Mouse (Mus musculus) heart, embryonic 15.5 days (tissue): Measurements from ENCODE around the gene Caprin1. TPM values are rescaled to one million over a fixed set of nuclear protein-coding genes. Genes with fewer than 3 reads are reported as not detected.

Experiments
- ATAC-seq: fragments of 200-750 bp; cut with Nextera tagmentation; replicated peaks from 2 replicates; pipeline ENCODE4 v1.8.0; 2017; ENCODE audit warnings: low read depth, moderate TSS enrichment; ENCODE audit not compliant: insufficient number of reproducible peaks, insufficient read depth, low FRiP score
- H3K27ac ChIP-seq: fragments of 300-500 bp; sonication (generic); 2 replicates; pipeline ENCODE4 v1.5.1; 2015; ENCODE audit warnings: mild to moderate bottlenecking, inconsistent platforms
- H3K27me3 ChIP-seq: fragments of 300-500 bp; sonication (generic); 2 replicates; pipeline ENCODE4 v1.6.1; 2015; ENCODE audit warnings: inconsistent platforms
- H3K36me3 ChIP-seq: fragments of 300-500 bp; sonication (generic); 2 replicates; pipeline ENCODE4 v1.6.1; 2015; ENCODE audit warnings: mild to moderate bottlenecking, inconsistent platforms
- H3K4me1 ChIP-seq: fragments of 300-500 bp; sonication (generic); replicated peaks from 2 replicates; pipeline ENCODE4 v1.6.1; 2015; ENCODE audit warnings: inconsistent platforms
- H3K4me2 ChIP-seq: fragments of 300-500 bp; sonication (generic); 2 replicates; pipeline ENCODE4 v1.6.1; 2015; ENCODE audit warnings: inconsistent platforms, mild to moderate bottlenecking, moderate library complexity
- H3K4me3 ChIP-seq: fragments of 300-500 bp; sonication (generic); 2 replicates; pipeline ENCODE4 v1.5.1; 2015; ENCODE audit warnings: mild to moderate bottlenecking, inconsistent platforms
- H3K9ac ChIP-seq: fragments of 300-500 bp; sonication (generic); 2 replicates; pipeline ENCODE4 v1.6.1; 2015; ENCODE audit warnings: mild to moderate bottlenecking, inconsistent platforms
- H3K9me3 ChIP-seq: fragments of 300-500 bp; sonication (generic); replicated peaks from 2 replicates; pipeline ENCODE4 v1.6.1; 2016; ENCODE audit warnings: inconsistent platforms
- WGBS: fragments of 180-500 bp; shearing (Covaris S2); methylation state at CpG from one replicate; pipeline ENCODE4 v1.1.7; 2015; ENCODE audit warnings: mixed read lengths; 5-methylcytosine and 5-hydroxymethylcytosine counted together
- polyA plus RNA-seq: library from polyadenylated mRNA; unstranded; fragments of >200 nt; fragmentation: Nextera tagmentation; extraction: Ambion mirVana; gene quantifications from 2 replicates; pipeline ENCODE4 v1.2.1, GENCODE M21; 2015

Caprin1 gene
- polyA plus RNA-seq, 1 experiment from 2014 or later = 172 TPM

DNA sequence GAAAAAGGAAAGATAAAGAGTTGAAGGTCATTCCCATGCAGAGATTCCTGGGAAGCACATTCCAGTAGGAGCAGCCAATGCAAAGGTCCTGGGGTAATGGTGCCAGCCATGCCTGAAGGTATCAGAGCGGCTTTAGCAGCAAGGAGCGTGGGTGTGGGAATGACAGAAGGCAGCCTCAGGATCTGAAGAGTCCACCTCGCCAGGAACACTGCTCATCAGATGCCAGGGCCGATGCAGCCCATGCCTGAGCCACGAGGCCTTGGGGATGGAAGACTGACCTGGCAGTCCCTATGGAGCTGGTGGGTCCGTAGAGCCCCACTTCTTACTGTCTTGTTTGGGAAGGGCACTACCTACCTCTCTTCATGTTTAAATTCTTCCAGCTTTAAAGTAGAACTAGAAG lies 45.7 kb downstream of the Caprin1 start:
- H3K4me2 ChIP-seq = no peak overlapping the region
- no peak for ATAC-seq
- H3K27ac ChIP-seq = no peak overlapping the region
- H3K36me3 ChIP-seq = peaks cover 52% of the 10 kb centered on the region
- no peaks in the 10 kb centered on the region for H3K27me3 ChIP-seq
- no peaks in the 10 kb centered on the region for H3K9me3 ChIP-seq
- H3K4me1 ChIP-seq = no peaks in the 10 kb centered on the region
- no peak overlapping the region for H3K4me3 ChIP-seq
- no peak overlapping the region for H3K9ac ChIP-seq
- WGBS = 83% methylated on average over 6 of the region's 6 CpGs

- no peaks in the 10 kb centered on the region for H3K4me1 ChIP-seq
- ATAC-seq = no peak
- H3K4me2 ChIP-seq = no peak overlapping the region
- no peaks in the 10 kb centered on the region for H3K9me3 ChIP-seq
- peaks cover 46% of the 10 kb centered on the region for H3K36me3 ChIP-seq
- no peak overlapping the region for H3K4me3 ChIP-seq
- no peak overlapping the region for H3K9ac ChIP-seq
- H3K27ac ChIP-seq = no peak overlapping the region
- H3K27me3 ChIP-seq = no peaks in the 10 kb centered on the region
- 93% methylated on average over 3 of the region's 3 CpGs for WGBS
Measured at GRCm38 (mm10) chr2:103749091-103749490, 48.4 kb downstream of the Caprin1 start.

- Histone ChIP-seq H3K4me2 (no peak overlapping the region), H3K4me3 (no peak overlapping the region), H3K36me3 (peaks cover 40% of the 10 kb centered on the region), H3K4me1 (no peaks in the 10 kb centered on the region), H3K27me3 (no peaks in the 10 kb centered on the region), H3K27ac (no peak overlapping the region), H3K9ac (no peak overlapping the region), H3K9me3 (no peaks in the 10 kb centered on the region)
- 88% methylated on average over 9 of the region's 9 CpGs for WGBS
- ATAC-seq = no peak
Measured at GRCm38 (mm10) chr2:103747891-103748290, 49.6 kb downstream of the Caprin1 start.

DNA sequence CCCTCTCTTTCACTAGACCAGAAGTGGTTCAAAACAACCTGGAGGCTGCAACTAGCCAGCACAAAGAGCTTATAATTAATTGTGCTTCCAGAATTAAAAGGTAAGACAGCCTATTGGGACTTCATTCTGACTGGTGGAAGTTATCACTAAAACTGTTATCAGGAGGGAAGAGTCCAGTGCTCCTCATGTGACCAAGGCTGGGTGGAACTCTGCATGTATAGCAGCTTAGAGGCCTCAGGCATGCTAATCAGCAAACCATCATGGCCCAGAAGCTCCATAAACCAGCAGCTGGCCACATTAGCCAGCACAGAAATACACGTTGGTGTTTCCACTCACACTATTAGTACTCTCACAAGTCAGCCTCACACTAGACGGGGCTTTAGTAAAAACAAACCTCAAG lies 50.7 kb downstream of the Caprin1 start:
- Histone ChIP-seq H3K27me3 (no peaks in the 10 kb centered on the region), H3K4me3 (no peak overlapping the region), H3K4me1 (no peaks in the 10 kb centered on the region), H3K27ac (no peak overlapping the region), H3K9ac (no peak overlapping the region), H3K36me3 (peaks cover 35% of the 10 kb centered on the region), H3K9me3 (no peaks in the 10 kb centered on the region), H3K4me2 (no peak overlapping the region)
- WGBS = 89% methylated on average over 2 of the region's 2 CpGs
- no peak for ATAC-seq

- Histone ChIP-seq H3K27ac (no peak overlapping the region), H3K4me3 (no peak overlapping the region), H3K36me3 (peaks cover 28% of the 10 kb centered on the region), H3K4me2 (no peak overlapping the region), H3K9me3 (no peaks in the 10 kb centered on the region), H3K27me3 (no peaks in the 10 kb centered on the region), H3K9ac (no peak overlapping the region), H3K4me1 (no peaks in the 10 kb centered on the region)
- WGBS = 77% methylated on average over 2 of the region's 2 CpGs
- ATAC-seq = no peak
Measured at GRCm38 (mm10) chr2:103746096-103746495, 51.4 kb downstream of the Caprin1 start.

DNA sequence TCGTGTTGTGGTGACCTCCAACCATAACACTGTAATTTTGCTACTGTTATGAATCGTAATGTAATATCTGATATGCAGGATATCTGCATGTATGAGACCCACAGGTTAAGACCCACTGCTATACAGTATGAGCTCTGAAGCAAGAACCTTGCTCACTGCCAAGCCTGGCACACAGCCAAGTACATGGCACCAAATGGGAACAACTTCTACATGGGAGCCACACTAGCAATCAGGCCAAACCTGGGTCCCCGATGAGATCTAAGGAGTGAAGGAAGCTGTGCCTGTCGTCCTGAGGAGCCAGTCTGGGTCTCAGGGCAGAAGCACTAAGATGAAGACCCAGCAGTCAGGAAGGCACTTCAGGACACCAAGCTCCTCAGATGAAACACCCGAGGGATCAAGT lies 52.0 kb downstream of the Caprin1 start:
- Histone ChIP-seq H3K27me3 (no peaks in the 10 kb centered on the region), H3K9ac (no peak overlapping the region)
- 82% methylated on average over 5 of the region's 5 CpGs for WGBS

GRCm38 (mm10) chr2:103743988-103744387 lies 53.5 kb downstream of the Caprin1 start:
- no peak overlapping the region for H3K4me2 ChIP-seq
- peaks cover 23% of the 10 kb centered on the region for H3K36me3 ChIP-seq
- H3K27me3 ChIP-seq = no peaks in the 10 kb centered on the region
- WGBS = 76% methylated on average over 7 of the region's 7 CpGs
- no peak overlapping the region for H3K9ac ChIP-seq
- H3K4me1 ChIP-seq = no peaks in the 10 kb centered on the region
- no peaks in the 10 kb centered on the region for H3K9me3 ChIP-seq
- no peak overlapping the region for H3K4me3 ChIP-seq
- H3K27ac ChIP-seq = no peak overlapping the region
- ATAC-seq = no peak

More for the DNA sequence above, 52.0 kb downstream of the Caprin1 start:
- no peak overlapping the region for H3K4me2 ChIP-seq
- peaks cover 24% of the 10 kb centered on the region for H3K36me3 ChIP-seq
- H3K4me1 ChIP-seq = no peaks in the 10 kb centered on the region
- ATAC-seq = no peak
- H3K27ac ChIP-seq = no peak overlapping the region
- no peaks in the 10 kb centered on the region for H3K9me3 ChIP-seq
- no peak overlapping the region for H3K4me3 ChIP-seq

DNA sequence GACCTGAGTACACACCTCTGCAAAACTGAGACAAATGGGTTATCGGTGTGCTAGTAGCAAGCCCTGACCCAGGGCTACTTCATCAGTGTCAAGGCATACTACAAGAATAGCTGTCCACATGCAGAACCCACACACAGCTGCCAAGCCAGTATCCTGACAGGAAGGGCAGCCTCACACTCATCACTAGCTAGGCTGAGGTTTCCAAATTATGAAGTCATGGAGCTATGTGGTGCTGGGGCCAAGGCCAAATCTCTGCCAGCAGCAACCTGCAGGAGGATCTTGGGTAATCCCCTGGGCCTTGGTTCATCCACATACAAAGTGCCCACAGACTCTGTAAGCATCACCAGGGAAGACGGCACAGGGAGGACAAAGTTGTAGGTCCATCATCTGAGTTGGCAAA lies 53.9 kb downstream of the Caprin1 start:
- H3K4me2 ChIP-seq = no peak overlapping the region
- H3K9ac ChIP-seq = no peak overlapping the region
- 91% methylated on average over 2 of the region's 2 CpGs for WGBS
- H3K27me3 ChIP-seq = no peaks in the 10 kb centered on the region
- no peaks in the 10 kb centered on the region for H3K4me1 ChIP-seq
- H3K36me3 ChIP-seq = peaks cover 28% of the 10 kb centered on the region
- H3K4me3 ChIP-seq = no peak overlapping the region
- ATAC-seq = no peak
- no peak overlapping the region for H3K27ac ChIP-seq
- H3K9me3 ChIP-seq = no peaks in the 10 kb centered on the region

DNA sequence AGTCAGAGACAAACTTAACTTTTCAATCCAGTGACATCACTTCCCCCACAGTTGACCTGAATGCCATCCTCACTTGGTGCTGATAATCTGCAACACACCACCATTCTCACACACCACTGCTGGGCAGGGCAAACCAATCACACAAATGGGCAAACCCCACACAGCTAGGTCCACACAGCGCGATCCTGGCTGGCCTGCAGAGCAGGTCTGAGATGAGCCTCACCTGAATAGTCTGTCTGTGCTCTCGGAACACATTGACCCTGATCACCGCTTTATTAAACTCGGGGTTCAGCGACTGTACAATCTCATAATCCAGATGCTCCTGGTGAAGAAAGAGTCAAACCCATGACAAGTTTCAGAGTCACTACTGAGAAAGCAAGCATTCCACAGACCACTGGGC lies 54.6 kb downstream of the Caprin1 start:
- Histone ChIP-seq H3K4me1 (no peaks in the 10 kb centered on the region), H3K9ac (no peak overlapping the region), H3K4me2 (no peak overlapping the region), H3K4me3 (no peak overlapping the region), H3K36me3 (peaks cover 27% of the 10 kb centered on the region), H3K27me3 (no peaks in the 10 kb centered on the region), H3K9me3 (no peaks in the 10 kb centered on the region), H3K27ac (no peak overlapping the region)
- WGBS = 96% methylated on average over 6 of the region's 6 CpGs
- ATAC-seq = no peak

GRCm38 (mm10) chr2:103731423-103731822 lies 66.0 kb downstream of the Caprin1 start:
- H3K4me3 ChIP-seq = no peak overlapping the region
- no peaks in the 10 kb centered on the region for H3K27me3 ChIP-seq
- WGBS = 91% methylated on average over 6 of the region's 6 CpGs
- H3K4me1 ChIP-seq = no peaks in the 10 kb centered on the region
- no peak overlapping the region for H3K9ac ChIP-seq
- ATAC-seq = no peak
- no peak overlapping the region for H3K27ac ChIP-seq
- peaks cover 46% of the 10 kb centered on the region for H3K36me3 ChIP-seq
- H3K4me2 ChIP-seq = no peak overlapping the region
- no peaks in the 10 kb centered on the region for H3K9me3 ChIP-seq

GRCm38 (mm10) chr2:103730999-103731398 lies 66.5 kb downstream of the Caprin1 start:
- Histone ChIP-seq H3K27me3 (no peaks in the 10 kb centered on the region), H3K27ac (no peak overlapping the region), H3K4me2 (no peak overlapping the region), H3K4me1 (no peaks in the 10 kb centered on the region), H3K4me3 (no peak overlapping the region), H3K9ac (no peak overlapping the region), H3K9me3 (no peaks in the 10 kb centered on the region), H3K36me3 (peaks cover 48% of the 10 kb centered on the region)
- no peak for ATAC-seq
- 79% methylated on average over 8 of the region's 8 CpGs for WGBS

GRCm38 (mm10) chr2:103728027-103728540 lies 69.4 kb downstream of the Caprin1 start:
- Histone ChIP-seq H3K4me1 (no peaks in the 10 kb centered on the region), H3K27me3 (no peaks in the 10 kb centered on the region), H3K27ac (no peak overlapping the region), H3K9ac (no peak overlapping the region), H3K36me3 (peaks cover 48% of the 10 kb centered on the region), H3K9me3 (no peaks in the 10 kb centered on the region), H3K4me2 (no peak overlapping the region), H3K4me3 (no peak overlapping the region)
- WGBS = 83% methylated on average over 12 of the region's 12 CpGs
- ATAC-seq = no peak
